Mouse (Mus musculus): Measurements from ENCODE around the gene Gcnt1. TPM values are rescaled to one million over a fixed set of nuclear protein-coding genes. Genes with fewer than 3 reads are reported as not detected.

The Gcnt1 gene
- polyA plus RNA-seq, 1 experiment from 2014 or later: 4.0 TPM

DNA sequence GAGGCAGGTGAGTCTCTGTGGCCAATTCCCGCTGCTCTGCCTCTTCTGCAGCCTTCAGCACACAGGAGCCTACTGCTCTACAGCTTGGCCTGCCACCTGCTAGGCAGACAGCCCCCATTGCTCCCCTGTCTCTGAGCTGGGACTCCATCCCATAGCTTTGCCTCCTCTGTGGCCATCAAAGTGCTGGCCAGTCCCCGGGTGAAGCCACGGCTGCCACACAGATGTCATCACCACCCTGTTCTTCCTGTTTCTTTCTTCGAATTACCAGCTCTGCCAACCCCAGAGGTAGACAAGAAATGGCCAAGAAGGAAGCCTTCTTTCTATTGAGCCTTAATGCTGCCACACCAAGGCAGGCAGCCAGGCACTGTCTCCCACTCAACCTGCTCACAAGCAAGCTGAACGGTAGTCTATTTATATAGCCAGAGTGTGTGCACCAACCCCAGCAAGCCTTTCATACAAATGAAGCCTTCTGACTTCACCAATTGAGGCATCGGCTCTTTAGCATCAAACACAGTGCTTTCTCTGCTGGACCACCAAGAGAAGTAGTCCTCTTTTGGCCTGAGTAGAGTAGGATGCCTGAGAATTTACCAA is 10.3 kb upstream of the Gcnt1 start:
- no peak for ATAC-seq (ENCODE audit: low read depth)
- WGBS: 71% methylated on average over 6 of the region's 6 CpGs

DNA sequence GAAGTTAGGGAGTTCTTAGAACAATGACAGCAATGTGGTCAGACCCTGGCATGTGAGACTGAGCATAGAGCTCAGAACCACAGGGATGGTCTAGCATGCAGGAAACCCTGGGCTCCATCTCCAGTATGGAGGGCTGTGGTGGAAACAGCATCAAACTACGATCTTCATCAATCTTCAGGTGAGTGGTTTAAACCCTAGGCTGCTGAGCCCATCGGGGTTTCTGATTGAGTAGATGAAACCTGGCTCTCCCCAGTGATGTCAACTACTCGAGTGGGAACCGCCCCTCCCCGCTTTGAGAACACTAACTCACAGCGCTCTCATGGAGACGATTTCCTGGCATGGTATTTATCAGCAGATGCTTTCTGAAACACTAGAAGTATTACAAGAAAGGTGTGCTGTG is 7.9 kb upstream of the Gcnt1 start:
- H3K4me1 ChIP-seq (replicated peaks; ENCODE audit: control insufficient read depth, insufficient read depth, low read length): no peaks in the 10 kb centered on the region; the same call in 1 of the 2 replicates
- H3K27me3 ChIP-seq (ENCODE audit: control insufficient read depth, insufficient read depth, low read depth, low read length): no peaks in the 10 kb centered on the region
- ATAC-seq (ENCODE audit: low read depth): no peak
- H3K9ac ChIP-seq (ENCODE audit: low read length): no peak overlapping the region
- H3K9me3 ChIP-seq (ENCODE audit: control insufficient read depth, low read length): no peaks in the 10 kb centered on the region
- WGBS: 51% methylated on average over 7 of the region's 7 CpGs
- H3K36me3 ChIP-seq (ENCODE audit: control insufficient read depth, insufficient read depth, low read length): no peaks in the 10 kb centered on the region
- H3K4me3 ChIP-seq (ENCODE audit: low read length): no peak overlapping the region
- H3K27ac ChIP-seq (ENCODE audit: low read length): no peak overlapping the region
- H3K4me2 ChIP-seq (ENCODE audit: low read depth, low read length): no peak overlapping the region

More for the DNA sequence above, 10.3 kb upstream of the Gcnt1 start:
- H3K9ac ChIP-seq (ENCODE audit: low read length): no peak overlapping the region
- no peaks in the 10 kb centered on the region; the same call in 1 of the 2 replicates for H3K4me1 ChIP-seq (replicated peaks; ENCODE audit: control insufficient read depth, insufficient read depth, low read length)
- H3K36me3 ChIP-seq (ENCODE audit: control insufficient read depth, insufficient read depth, low read length): no peaks in the 10 kb centered on the region
- no peak overlapping the region for H3K4me3 ChIP-seq (ENCODE audit: low read length)
- no peaks in the 10 kb centered on the region for H3K9me3 ChIP-seq (ENCODE audit: control insufficient read depth, low read length)
- H3K27me3 ChIP-seq (ENCODE audit: control insufficient read depth, insufficient read depth, low read depth, low read length): no peaks in the 10 kb centered on the region
- H3K4me2 ChIP-seq (ENCODE audit: low read depth, low read length): no peak overlapping the region
- no peak overlapping the region for H3K27ac ChIP-seq (ENCODE audit: low read length)

DNA sequence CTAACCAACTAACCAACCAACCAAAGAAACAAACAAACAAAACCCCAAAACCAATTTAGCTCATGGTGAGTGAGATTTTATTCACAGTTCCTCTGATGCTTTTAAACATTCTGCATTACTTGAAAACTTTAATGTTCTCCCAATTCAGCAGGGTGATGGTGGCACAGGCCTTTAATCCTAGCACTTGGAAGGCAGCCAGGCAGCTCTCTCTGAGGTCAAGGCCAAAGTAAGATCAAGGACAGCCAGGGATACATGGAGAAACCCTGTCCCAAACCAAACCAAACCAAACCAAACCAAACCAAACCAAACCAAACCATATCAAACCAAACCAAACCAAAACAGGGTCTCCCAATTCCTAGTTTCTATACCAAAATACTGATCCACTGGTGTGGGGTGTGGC is 6.2 kb upstream of the Gcnt1 start:
- no peaks in the 10 kb centered on the region for H3K9me3 ChIP-seq (ENCODE audit: control insufficient read depth, low read length)
- H3K4me3 ChIP-seq (ENCODE audit: low read length): no peak overlapping the region
- H3K4me2 ChIP-seq (ENCODE audit: low read depth, low read length): no peak overlapping the region
- no peaks in the 10 kb centered on the region for H3K36me3 ChIP-seq (ENCODE audit: control insufficient read depth, insufficient read depth, low read length)
- ATAC-seq (ENCODE audit: low read depth): no peak
- H3K27ac ChIP-seq (ENCODE audit: low read length): no peak overlapping the region
- no peaks in the 10 kb centered on the region; the same call in 1 of the 2 replicates for H3K4me1 ChIP-seq (replicated peaks; ENCODE audit: control insufficient read depth, insufficient read depth, low read length)
- H3K9ac ChIP-seq (ENCODE audit: low read length): no peak overlapping the region
- no peaks in the 10 kb centered on the region for H3K27me3 ChIP-seq (ENCODE audit: control insufficient read depth, insufficient read depth, low read depth, low read length)

DNA sequence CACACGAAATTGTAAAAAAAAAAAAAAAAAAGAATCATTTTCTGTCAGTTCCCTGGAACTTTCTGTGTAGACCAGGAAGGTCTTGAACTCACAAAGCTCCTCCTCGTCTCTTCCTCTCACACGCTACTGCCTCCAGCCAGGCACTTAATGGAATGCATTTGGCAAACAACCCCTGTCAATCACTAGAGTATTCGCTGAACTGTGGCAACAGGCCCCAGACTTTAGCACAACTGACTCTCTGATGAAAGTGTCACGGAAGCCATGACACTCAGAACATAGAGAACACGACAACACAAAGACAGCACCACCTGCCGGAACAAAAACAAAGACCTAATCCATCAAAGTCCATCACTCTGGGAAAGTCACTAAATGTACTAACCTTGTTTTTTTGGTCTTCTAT is 3.1 kb downstream of the Gcnt1 start:
- H3K27me3 ChIP-seq (ENCODE audit: control insufficient read depth, insufficient read depth, low read depth, low read length): no peaks in the 10 kb centered on the region
- no peak overlapping the region for H3K27ac ChIP-seq (ENCODE audit: low read length)
- no peak overlapping the region for H3K4me3 ChIP-seq (ENCODE audit: low read length)
- no peaks in the 10 kb centered on the region for H3K9me3 ChIP-seq (ENCODE audit: control insufficient read depth, low read length)
- no peak for ATAC-seq (ENCODE audit: low read depth)
- WGBS: 38% methylated on average over 7 of the region's 7 CpGs
- H3K4me1 ChIP-seq (replicated peaks; ENCODE audit: control insufficient read depth, insufficient read depth, low read length): no peaks in the 10 kb centered on the region
- no peak overlapping the region for H3K9ac ChIP-seq (ENCODE audit: low read length)
- no peaks in the 10 kb centered on the region for H3K36me3 ChIP-seq (ENCODE audit: control insufficient read depth, insufficient read depth, low read length)
- no peak overlapping the region for H3K4me2 ChIP-seq (ENCODE audit: low read depth, low read length)

DNA sequence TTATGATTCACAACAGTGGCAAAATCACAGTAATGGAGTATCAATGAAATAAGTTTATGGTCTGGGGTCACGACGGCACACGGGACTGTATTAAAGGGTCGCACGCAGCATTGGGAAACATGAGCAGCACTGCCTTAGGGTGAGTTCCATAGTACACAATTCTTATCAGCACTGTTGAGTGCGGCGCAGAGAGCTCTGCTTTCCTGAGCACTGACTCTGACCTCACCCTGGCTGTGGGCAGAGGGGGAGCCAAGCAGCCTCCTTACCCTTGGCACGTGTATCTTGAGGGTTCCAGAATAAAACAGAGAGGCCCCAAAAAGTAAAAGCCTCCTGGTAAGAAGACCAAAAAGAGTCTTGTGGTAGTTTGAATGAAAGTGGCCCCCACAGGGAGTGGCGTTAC is 4.1 kb downstream of the Gcnt1 start:
- WGBS: 75% methylated on average over 9 of the region's 9 CpGs
- Histone ChIP-seq H3K4me3 (ENCODE audit: low read length) (no peak overlapping the region), H3K9me3 (ENCODE audit: control insufficient read depth, low read length) (no peaks in the 10 kb centered on the region), H3K4me2 (ENCODE audit: low read depth, low read length) (no peak overlapping the region), H3K9ac (ENCODE audit: low read length) (no peak overlapping the region), H3K27me3 (ENCODE audit: control insufficient read depth, insufficient read depth, low read depth, low read length) (no peaks in the 10 kb centered on the region), H3K4me1 (replicated peaks; ENCODE audit: control insufficient read depth, insufficient read depth, low read length) (no peaks in the 10 kb centered on the region), H3K27ac (ENCODE audit: low read length) (no peak overlapping the region), H3K36me3 (ENCODE audit: control insufficient read depth, insufficient read depth, low read length) (no peaks in the 10 kb centered on the region)
- ATAC-seq (ENCODE audit: low read depth): no peak

DNA sequence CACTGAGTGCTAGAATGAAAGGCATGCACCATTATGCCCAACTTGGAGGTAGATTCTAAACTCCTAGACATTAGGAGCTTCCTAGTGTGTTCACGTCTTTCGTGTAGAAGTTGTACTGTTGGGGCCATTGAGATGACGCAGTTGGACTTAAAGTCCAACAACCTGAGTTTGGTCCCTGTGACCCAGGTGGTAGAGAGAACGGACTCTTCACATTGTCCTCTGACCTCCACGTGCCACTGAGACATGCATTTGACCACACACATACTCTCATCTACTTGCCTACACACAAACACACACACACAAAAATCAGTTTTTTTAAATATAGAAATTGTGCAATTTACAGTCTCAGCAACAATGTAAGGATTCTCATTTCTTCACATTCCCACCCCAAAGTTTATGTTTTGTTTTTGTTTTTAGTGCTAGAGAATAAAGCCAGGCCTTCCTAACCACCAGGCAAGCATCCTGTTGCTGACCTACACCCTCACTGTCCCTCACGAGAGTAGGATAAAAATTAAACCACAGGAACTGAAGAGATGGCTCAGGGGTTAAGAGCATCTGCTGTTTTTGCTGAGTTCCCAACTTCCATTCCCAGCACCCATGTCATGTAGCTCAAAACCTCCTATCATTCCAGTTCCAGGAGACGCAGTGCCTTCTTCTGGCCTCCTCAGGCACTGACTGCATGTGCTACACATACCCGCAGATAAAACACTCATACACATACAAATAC is 6.1 kb downstream of the Gcnt1 start:
- no peak for ATAC-seq (ENCODE audit: low read depth)
- Histone ChIP-seq H3K9ac (ENCODE audit: low read length) (no peak overlapping the region), H3K27me3 (ENCODE audit: control insufficient read depth, insufficient read depth, low read depth, low read length) (no peaks in the 10 kb centered on the region), H3K4me1 (replicated peaks; ENCODE audit: control insufficient read depth, insufficient read depth, low read length) (no peaks in the 10 kb centered on the region), H3K36me3 (ENCODE audit: control insufficient read depth, insufficient read depth, low read length) (no peaks in the 10 kb centered on the region), H3K9me3 (ENCODE audit: control insufficient read depth, low read length) (no peaks in the 10 kb centered on the region), H3K4me2 (ENCODE audit: low read depth, low read length) (no peak overlapping the region), H3K27ac (ENCODE audit: low read length) (no peak overlapping the region), H3K4me3 (ENCODE audit: low read length) (no peak overlapping the region)
- WGBS: 84% methylated on average over 8 of the region's 8 CpGs

DNA sequence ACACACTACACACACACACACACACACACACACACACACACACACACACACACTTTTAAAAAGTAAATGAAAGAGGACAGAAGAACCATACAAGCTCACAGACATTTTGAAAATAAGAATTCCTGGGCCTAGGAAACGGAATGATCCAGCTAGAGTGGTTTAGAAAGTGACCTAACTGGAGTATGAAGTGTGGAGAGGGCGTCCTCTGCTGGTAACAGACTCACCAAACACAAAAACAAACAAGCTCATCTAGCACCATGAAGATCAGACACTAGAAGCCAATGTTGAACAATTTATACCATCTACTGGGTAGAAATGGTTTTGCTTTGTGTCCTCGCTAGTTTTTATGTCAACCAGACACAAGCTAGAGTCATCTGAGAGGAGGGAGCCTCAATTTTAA is 7.9 kb downstream of the Gcnt1 start:
- Histone ChIP-seq H3K27me3 (ENCODE audit: control insufficient read depth, insufficient read depth, low read depth, low read length) (no peaks in the 10 kb centered on the region), H3K4me2 (ENCODE audit: low read depth, low read length) (no peak overlapping the region), H3K4me3 (ENCODE audit: low read length) (no peak overlapping the region), H3K9ac (ENCODE audit: low read length) (no peak overlapping the region), H3K27ac (ENCODE audit: low read length) (no peak overlapping the region), H3K4me1 (replicated peaks; ENCODE audit: control insufficient read depth, insufficient read depth, low read length) (no peaks in the 10 kb centered on the region), H3K36me3 (ENCODE audit: control insufficient read depth, insufficient read depth, low read length) (no peaks in the 10 kb centered on the region), H3K9me3 (ENCODE audit: control insufficient read depth, low read length) (no peaks in the 10 kb centered on the region)
- 43% methylated on average over 3 of the region's 3 CpGs for WGBS
- ATAC-seq (ENCODE audit: low read depth): no peak

DNA sequence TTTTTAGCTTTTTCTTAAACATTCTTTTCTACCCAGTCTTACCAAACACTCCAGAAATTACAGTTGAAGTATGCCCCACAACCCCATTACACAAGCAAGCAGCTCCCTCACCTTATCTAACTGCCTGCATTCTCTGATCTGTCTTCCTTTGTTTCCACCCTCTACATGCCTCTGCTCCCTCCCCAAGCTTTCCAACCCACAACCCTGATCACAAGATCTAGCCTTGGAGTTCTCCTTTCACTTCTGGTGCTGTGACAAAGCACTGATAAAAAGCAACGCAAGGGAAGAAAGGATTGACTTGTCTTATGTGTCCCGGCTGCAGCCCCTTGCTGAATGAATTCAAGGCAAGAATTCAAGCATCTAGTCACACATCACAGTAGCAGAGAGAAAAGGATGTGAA is 11.5 kb downstream of the Gcnt1 start:
- Histone ChIP-seq H3K4me1 (replicated peaks; ENCODE audit: control insufficient read depth, insufficient read depth, low read length) (no peaks in the 10 kb centered on the region), H3K4me3 (ENCODE audit: low read length) (no peak overlapping the region), H3K9ac (ENCODE audit: low read length) (no peak overlapping the region), H3K9me3 (ENCODE audit: control insufficient read depth, low read length) (no peaks in the 10 kb centered on the region), H3K27me3 (ENCODE audit: control insufficient read depth, insufficient read depth, low read depth, low read length) (no peaks in the 10 kb centered on the region), H3K4me2 (ENCODE audit: low read depth, low read length) (no peak overlapping the region), H3K27ac (ENCODE audit: low read length) (no peak overlapping the region), H3K36me3 (ENCODE audit: control insufficient read depth, insufficient read depth, low read length) (no peaks in the 10 kb centered on the region)
- no peak for ATAC-seq (ENCODE audit: low read depth)
- 67% methylated on average over 2 of the region's 2 CpGs for whole genome bisulfite sequencing

DNA sequence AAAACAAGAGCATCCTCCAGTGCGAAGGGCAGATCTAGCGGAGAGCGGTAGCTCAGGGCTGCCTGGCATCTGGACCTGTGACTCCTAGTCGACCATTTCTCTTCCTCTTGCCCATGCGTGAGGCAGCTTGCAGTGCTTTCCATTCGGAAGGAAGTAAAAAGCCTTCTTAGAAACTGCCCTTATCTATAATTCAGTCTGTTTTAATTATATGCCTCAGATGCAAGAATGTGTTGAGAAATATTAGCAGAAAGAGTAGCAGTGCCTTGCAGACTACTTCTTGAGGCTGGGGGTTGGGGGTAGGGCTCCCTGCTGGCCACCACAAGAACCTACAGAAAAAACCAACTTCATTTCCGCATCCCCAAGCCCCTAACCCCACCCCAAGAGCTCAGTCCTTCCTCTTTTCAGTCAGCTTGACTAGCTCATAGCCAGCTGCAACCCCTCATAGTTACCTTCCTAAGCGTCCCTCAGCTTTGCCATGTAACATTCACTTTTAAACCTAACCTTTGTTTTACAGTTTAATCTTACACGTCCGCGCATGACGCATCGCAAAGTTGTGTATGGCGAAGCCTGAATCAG is 13.2 kb downstream of the Gcnt1 start:
- 61% methylated on average over 14 of the region's 14 CpGs for WGBS
- H3K27ac ChIP-seq (ENCODE audit: low read length): no peak overlapping the region
- no peaks in the 10 kb centered on the region for H3K9me3 ChIP-seq (ENCODE audit: control insufficient read depth, low read length)
- no peak overlapping the region for H3K9ac ChIP-seq (ENCODE audit: low read length)
- no peak overlapping the region for H3K4me3 ChIP-seq (ENCODE audit: low read length)
- no peaks in the 10 kb centered on the region; the same call in 1 of the 2 replicates for H3K27me3 ChIP-seq (ENCODE audit: control insufficient read depth, insufficient read depth, low read depth, low read length)
- peak overlapping the region; percentile 12; the same call in 1 of the 2 replicates for H3K4me2 ChIP-seq (ENCODE audit: low read depth, low read length)
- H3K36me3 ChIP-seq (ENCODE audit: control insufficient read depth, insufficient read depth, low read length): no peaks in the 10 kb centered on the region
- H3K4me1 ChIP-seq (replicated peaks; ENCODE audit: control insufficient read depth, insufficient read depth, low read length): 0 out of 2 replicates have a peak, but pooled peaks cover 5% of the 10 kb centered on the region
- ATAC-seq (ENCODE audit: low read depth): peak; percentile 45
